Mouse (Mus musculus) naive thymus-derived CD4-positive, alpha-beta T cell, adult 2 months (primary cell): Measurements from ENCODE around the gene Glg1.
A peak's percentile ranks its signal among the peaks of the same experiment; 100 is the strongest.
"Not testable (repeated sequence)": the region's sequence is repeated elsewhere in the genome, so short reads cannot be mapped to it uniquely, and the experiment has no call there.

ENCODE experiments used
- DNase-seq: peaks from one replicate; pipeline ENCODE4 v3.0.0-alpha.2; 2011; ENCODE audit warnings: low read depth

Glg1 gene

GRCm38 (mm10) chr8:111258631-111259407 is at the start of gene Glg1:
TSS of gene Glg1 (minus strand) at chr8:111259216.
- peak; percentile 95 for DNase-seq

GRCm38 (mm10) chr8:111305031-111305730 is 46.2 kb upstream of the Glg1 start:
- DNase-seq, result no peak

GRCm38 (mm10) chr8:111304359-111304758 is 45.3 kb upstream of the Glg1 start:
- no peak for DNase-seq

- DNase-seq, result not testable (repeated sequence)
Observed at GRCm38 (mm10) chr8:111303076-111303803, 44.2 kb upstream of the Glg1 start.

GRCm38 (mm10) chr8:111300597-111301546 is 41.9 kb upstream of the Glg1 start:
- DNase-seq, result peak; percentile 43

GRCm38 (mm10) chr8:111299821-111300568 is 41.0 kb upstream of the Glg1 start, which contains the start of gene Rfwd3:
TSS of gene Rfwd3 (minus strand) at chr8:111300222.
- peak; percentile 95 for DNase-seq

- peak; percentile 70 for DNase-seq
Observed at GRCm38 (mm10) chr8:111299363-111299820, 40.4 kb upstream of the Glg1 start.

GRCm38 (mm10) chr8:111298011-111298410 is 39.0 kb upstream of the Glg1 start:
- DNase-seq, result no peak

- no peak for DNase-seq
Observed at GRCm38 (mm10) chr8:111291733-111292132, 32.7 kb upstream of the Glg1 start.

- DNase-seq, result no peak
Observed at GRCm38 (mm10) chr8:111290586-111290985, 31.6 kb upstream of the Glg1 start.

GRCm38 (mm10) chr8:111285603-111286002 is 26.6 kb upstream of the Glg1 start:
- no peak for DNase-seq

GRCm38 (mm10) chr8:111282093-111282492 is 23.1 kb upstream of the Glg1 start:
- DNase-seq, result no peak

GRCm38 (mm10) chr8:111268277-111268676 is 9.3 kb upstream of the Glg1 start:
- DNase-seq, result no peak

- DNase-seq, result not testable (repeated sequence)
Observed at GRCm38 (mm10) chr8:111266161-111266560, 7.1 kb upstream of the Glg1 start.

GRCm38 (mm10) chr8:111264693-111265220 is 5.7 kb upstream of the Glg1 start:
- DNase-seq, result no peak

- DNase-seq, result no peak
Observed at GRCm38 (mm10) chr8:111261981-111262381, 3.0 kb upstream of the Glg1 start.

- DNase-seq, result no peak
Observed at GRCm38 (mm10) chr8:111260251-111260650, 1.2 kb upstream of the Glg1 start.

GRCm38 (mm10) chr8:111259408-111259741 is 359 bp upstream of the Glg1 start:
- DNase-seq, result no peak

- no peak for DNase-seq
Observed at GRCm38 (mm10) chr8:111258010-111258630, 896 bp downstream of the Glg1 start.
